In the genomic region with DNA sequence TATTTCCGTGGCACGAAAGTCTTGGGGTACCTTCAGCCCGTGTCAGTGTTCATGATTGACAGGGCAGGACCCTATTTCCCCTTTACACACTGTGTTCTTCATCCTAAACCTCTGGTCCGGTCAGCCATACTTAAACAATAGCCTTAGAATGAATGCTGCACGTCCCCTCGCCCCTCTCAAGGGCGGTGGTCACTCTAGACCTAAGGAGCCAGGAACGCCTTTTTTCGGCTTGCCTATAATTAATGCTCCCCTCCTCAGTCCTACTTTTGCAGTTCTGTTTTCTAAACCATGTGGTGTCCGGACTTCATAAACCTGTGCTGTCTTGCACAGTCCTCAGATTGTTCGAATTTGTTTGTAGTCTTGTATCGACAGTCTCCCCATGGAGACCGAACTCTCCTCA, we compare ENCODE assay signal across 8 mouse cellular contexts. TPM values are rescaled to one million over a fixed set of nuclear protein-coding genes. Genes with fewer than 3 reads are reported as not detected.
DNase-seq lines count a peak whose midpoint lies in the region; ATAC-seq and TF ChIP-seq lines count a peak whose summit lies in the region.

No protein-coding gene starts in this region.

- WGBS in hindbrain, embryonic 10.5 days = 24% methylated on average over 13 of the region's 13 CpGs
- WGBS in liver, postnatal 0 days (ENCODE audit: insufficient replicate concordance) = 34% methylated on average over 13 of the region's 13 CpGs

- peak overlapping the region; percentile 95 for H3K9ac ChIP-seq in liver, postnatal 0 days (replicated peaks)

- TF ChIP-seq CTCF in gastrocnemius, adult 2 months (IDR thresholded peaks at IDR 0.05) = no peak
- TF ChIP-seq CTCF in E14TG2a.4 (conservative IDR thresholded peaks at IDR 0.05; ENCODE audit: low read length) = no peak
- TF ChIP-seq CTCF in liver, postnatal 0 days (IDR thresholded peaks at IDR 0.05; ENCODE audit: low read depth) = no peak

- intact Hi-C loops in gastrocnemius, adult 2 months (cut with DNase I) = loop anchor here (5.0 to 10.0 kb wide), 2 partner anchors 237 to 484 kb away; no protein-coding TSS in a partner anchor

- no peak for ATAC-seq in liver, postnatal 0 days
- ATAC-seq in megakaryocyte progenitor cell, adult 5-6 weeks (replicated peaks; ENCODE audit: poor library complexity) = no peak

- H3K36me3 ChIP-seq in E14TG2a.4 (ENCODE audit: insufficient read depth, low read length) = peaks cover 28% of the 10 kb centered on the region
- peaks cover 29% of the 10 kb centered on the region for H3K36me3 ChIP-seq in hindbrain, embryonic 10.5 days
- H3K36me3 ChIP-seq in liver, postnatal 0 days (replicated peaks; ENCODE audit: insufficient read depth, low read length) = peaks cover 23% of the 10 kb centered on the region

- peak overlapping the region; percentile 88 for H3K4me2 ChIP-seq in liver, postnatal 0 days (ENCODE audit: low read depth, low read length)

- H3K27me3 ChIP-seq in E14TG2a.4 (ENCODE audit: insufficient read depth, low read length) = no peaks in the 10 kb centered on the region
- peaks cover 6% of the 10 kb centered on the region; the same call in 1 of the 2 replicates for H3K27me3 ChIP-seq in hindbrain, embryonic 10.5 days (ENCODE audit: insufficient read depth, poor library complexity, severe bottlenecking)
- H3K27me3 ChIP-seq in liver, postnatal 0 days (ENCODE audit: insufficient read depth, low read length) = no peaks in the 10 kb centered on the region

- H3K27ac ChIP-seq in gastrocnemius, adult 2 months = peak overlapping the region; percentile 100
- H3K27ac ChIP-seq in hindbrain, embryonic 10.5 days = peak overlapping the region; percentile 100
- peak overlapping the region; percentile 94 for H3K27ac ChIP-seq in liver, postnatal 0 days (ENCODE audit: low read depth)

- H3K9me3 ChIP-seq in E14TG2a.4 (ENCODE audit: low read length) = no peaks in the 10 kb centered on the region
- no peaks in the 10 kb centered on the region for H3K9me3 ChIP-seq in hindbrain, embryonic 10.5 days
- H3K9me3 ChIP-seq in liver, postnatal 0 days (ENCODE audit: low read length) = no peaks in the 10 kb centered on the region

- no peak for TF ChIP-seq EP300 in liver, postnatal 0 days (IDR thresholded peaks at IDR 0.05; ENCODE audit: low read depth)

- peak overlapping the region; percentile 98 for H3K4me3 ChIP-seq in gastrocnemius, adult 2 months
- H3K4me3 ChIP-seq in E14TG2a.4 (replicated peaks; ENCODE audit: low read length) = peak overlapping the region; percentile 92
- H3K4me3 ChIP-seq in hindbrain, embryonic 10.5 days = peak overlapping the region; percentile 94
- peak overlapping the region; percentile 93; the same call in 1 of the 2 replicates for H3K4me3 ChIP-seq in liver, postnatal 0 days (ENCODE audit: low read depth, low read length)

- DNase-seq in gastrocnemius, adult 2 months = no peak
- DNase-seq in gastrocnemius, postnatal 10 days = no peak
- no peak for DNase-seq in hindbrain, embryonic 10.5 days (ENCODE audit: low spot score)
- DNase-seq in liver, postnatal 0 days = no peak
- no peak for DNase-seq in left cerebral cortex, adult 11 months (ENCODE audit: low spot score)
- no peak for DNase-seq in spleen, postnatal 10 days (ENCODE audit: low spot score in 2 of 2)

- peaks cover 73% of the 10 kb centered on the region for H3K4me1 ChIP-seq in E14TG2a.4 (replicated peaks; ENCODE audit: low read depth, low read length)
- peaks cover 41% of the 10 kb centered on the region for H3K4me1 ChIP-seq in hindbrain, embryonic 10.5 days (replicated peaks)
- peaks cover 26% of the 10 kb centered on the region for H3K4me1 ChIP-seq in liver, postnatal 0 days (ENCODE audit: insufficient read depth)

RNA-seq across cellular contexts. Expression of a gene that starts 1.2 kb away (rescaled TPM):
- total RNA-seq in gastrocnemius, adult 2 months (2021) = 100 to 1,000 TPM; 115 to 116 TPM
- 10 to 100 TPM; 80.2 to 88.9 TPM for total RNA-seq in gastrocnemius, postnatal 10 days (2021)
- 135 and 156 TPM in 2 replicates for polyA plus RNA-seq in hindbrain, embryonic 10.5 days (2016; fragmentation: Nextera tagmentation; extraction: Ambion mirVana)
- 19.0 and 29.6 TPM in 2 replicates for polyA plus RNA-seq in liver, postnatal 0 days (2015; fragmentation: Nextera tagmentation; extraction: Ambion mirVana)
- 149 and 157 TPM in 2 replicates for total RNA-seq in megakaryocyte progenitor cell, adult 5-6 weeks (2015)
- 70.7 and 73.4 TPM in 2 replicates for total RNA-seq in megakaryocyte progenitor cell, adult 5-6 weeks (2017)

RNA-seq across cellular contexts. Expression of a gene that starts 58.1 kb away (rescaled TPM):
- total RNA-seq in gastrocnemius, adult 2 months (2021) = 1 to 10 TPM; 1.0 to 1.3 TPM
- total RNA-seq in gastrocnemius, postnatal 10 days (2021) = 1 to 10 TPM; 6.9 to 9.3 TPM
- polyA plus RNA-seq in hindbrain, embryonic 10.5 days (2016; fragmentation: Nextera tagmentation; extraction: Ambion mirVana) = 109 and 113 TPM in 2 replicates
- polyA plus RNA-seq in liver, postnatal 0 days (2015; fragmentation: Nextera tagmentation; extraction: Ambion mirVana) = 8.4 and 11.3 TPM in 2 replicates
- total RNA-seq in megakaryocyte progenitor cell, adult 5-6 weeks (2015) = 94.0 and 107 TPM in 2 replicates
- total RNA-seq in megakaryocyte progenitor cell, adult 5-6 weeks (2017) = 53.2 and 63.8 TPM in 2 replicates

Comparison
In these comparisons a context has a peak if more than half of its experiments do, and no peak if none do; other contexts are left out.
1. RNA of a gene that starts 58.1 kb away (total RNA-seq): 53.2 to 107 TPM in megakaryocyte progenitor cell, adult 5-6 weeks; 6.9 to 9.3 TPM in gastrocnemius, postnatal 10 days and 1.0 to 1.3 TPM in gastrocnemius, adult 2 months; every median in the first group is over 4 times any median in the second.
2. Peak in every context shown above with its lines, with median percentiles within 50 percentile points of each other: H3K27ac ChIP-seq and H3K4me3 ChIP-seq.